Mouse (Mus musculus) spleen, adult 2 months (tissue): ENCODE results near the gene Slc24a5.

Experiments
- CTCF ChIP-seq: fragments of 200-500 bp; IDR thresholded peaks from 2 replicates; pipeline ENCODE4 v1.5.1; 2011; ENCODE audit warnings: mild to moderate bottlenecking, inconsistent platforms; ENCODE audit not compliant: insufficient read depth, insufficient read length, insufficient replicate concordance; ENCODE audit errors: extremely low read depth
- POLR2A ChIP-seq: fragments of 200-500 bp; IDR thresholded peaks from 2 replicates; pipeline ENCODE4 v1.6.1; 2011; ENCODE audit warnings: low read depth, low read length, inconsistent platforms

- TF ChIP-seq CTCF (no peak), POLR2A (no peak)
Observed at GRCm38 (mm10) chr2:125031111-125031510, 36.8 kb upstream of the Slc24a5 start.
